Mouse (Mus musculus): ENCODE measurements around the gene Olfr763.
"Not testable (repeated sequence)": the region's sequence is repeated elsewhere in the genome, so short reads cannot be mapped to it uniquely, and the experiment has no call there.

GRCm38 (mm10) chr10:129049898-129050297 lies 39.3 kb downstream of the Olfr763 start, which contains the start of gene Olfr765:
- not testable (repeated sequence) for TF ChIP-seq POLR2A (IDR thresholded peaks at IDR 0.05; ENCODE audit: insufficient read depth, low read length); CTCF (IDR thresholded peaks at IDR 0.05; ENCODE audit: low read depth, low read length); EP300 (IDR thresholded peaks at IDR 0.05; ENCODE audit: insufficient read depth, low read depth, low read length)

All from ES-Bruce4 (cell line).